Mouse (Mus musculus) brain, embryonic 14.5 days (tissue): ENCODE data around the gene Ppp5c.

Experiments used
- CTCF ChIP-seq: fragments of 200-500 bp; IDR thresholded peaks from 2 replicates; pipeline ENCODE4 v1.5.1; 2012; ENCODE audit warnings: inconsistent platforms, mild to moderate bottlenecking, moderate library complexity, borderline replicate concordance; ENCODE audit not compliant: insufficient read depth, insufficient read length; ENCODE audit errors: extremely low read depth
- POLR2A ChIP-seq: fragments of 200-500 bp; IDR thresholded peaks from 2 replicates; pipeline ENCODE4 v1.6.1; 2012; ENCODE audit warnings: mild to moderate bottlenecking, inconsistent platforms, borderline replicate concordance; ENCODE audit not compliant: poor library complexity, insufficient read depth, insufficient read length, severe bottlenecking; ENCODE audit errors: extremely low read depth

DNA sequence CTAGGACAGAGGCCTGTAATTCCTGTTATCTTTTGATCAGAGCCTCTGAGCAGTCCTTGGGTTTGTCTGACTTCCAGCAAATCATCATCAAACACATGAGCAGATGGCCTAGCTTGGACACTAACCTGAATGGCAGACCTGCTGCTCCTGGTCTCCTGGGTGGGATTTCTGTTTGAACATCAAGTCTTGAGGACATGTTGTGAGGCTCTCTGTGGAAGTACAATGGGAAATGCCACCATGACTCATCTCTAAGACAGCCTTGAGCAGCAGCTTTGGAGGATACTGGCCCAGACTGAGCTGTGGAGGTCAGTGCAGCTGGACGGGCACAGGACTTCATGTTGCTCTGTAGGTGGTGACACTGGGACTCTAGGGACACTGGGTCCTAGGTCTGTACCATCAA lies 48.8 kb upstream of the Ppp5c start:
- TF ChIP-seq CTCF, result no peak
- TF ChIP-seq POLR2A, result no peak
